Mouse (Mus musculus) embryo, embryonic 10.5 days (tissue): ENCODE results near the gene Neurl1b.
A peak's percentile ranks its signal among the peaks of the same experiment; 100 is the strongest.

Source experiments
- DNase-seq: peaks from one replicate; pipeline ENCODE4 v3.0.0-alpha.2; 2015; ENCODE audit warnings: low spot score

The Neurl1b gene

GRCm38 (mm10) chr17:26397339-26397738, 17.3 kb upstream of the Neurl1b start:
- DNase-seq: no peak

DNA sequence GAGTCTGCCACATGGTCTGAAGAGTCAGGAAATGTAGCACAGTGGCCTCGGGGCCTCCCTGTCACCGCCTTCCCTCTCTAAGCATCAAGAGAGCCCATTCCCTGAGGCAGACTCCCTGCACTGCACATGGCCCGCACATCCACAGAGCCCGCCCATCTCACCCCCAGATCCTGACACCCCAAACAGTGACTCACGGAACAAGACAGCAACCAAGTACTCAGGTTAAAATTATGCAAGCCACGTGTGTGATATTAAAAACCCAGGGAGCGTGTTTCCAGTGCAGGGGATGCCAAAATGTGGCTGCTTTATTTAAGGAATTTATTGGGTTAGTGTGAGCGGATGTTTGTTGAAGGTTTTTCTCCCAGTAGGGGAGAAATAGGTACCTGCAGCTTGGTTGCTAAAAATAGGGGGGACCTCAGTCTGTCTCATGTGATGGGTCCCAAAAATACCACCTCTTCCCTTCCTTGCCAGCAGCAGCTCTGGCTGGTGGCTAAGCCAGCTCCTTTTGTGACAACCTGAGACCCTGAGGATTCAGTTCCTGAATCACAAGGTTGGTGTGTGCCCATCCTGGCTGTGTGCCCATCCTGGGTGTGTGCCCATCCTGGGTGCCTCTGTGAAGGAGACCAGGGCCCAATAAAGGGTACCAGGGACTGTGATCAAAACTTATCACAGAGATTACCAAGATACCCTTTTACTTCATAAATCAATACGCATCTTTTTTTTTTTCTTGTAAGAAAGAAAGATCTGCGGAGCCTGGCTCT, 9.1 kb upstream of the Neurl1b start:
- no peak for DNase-seq

DNA sequence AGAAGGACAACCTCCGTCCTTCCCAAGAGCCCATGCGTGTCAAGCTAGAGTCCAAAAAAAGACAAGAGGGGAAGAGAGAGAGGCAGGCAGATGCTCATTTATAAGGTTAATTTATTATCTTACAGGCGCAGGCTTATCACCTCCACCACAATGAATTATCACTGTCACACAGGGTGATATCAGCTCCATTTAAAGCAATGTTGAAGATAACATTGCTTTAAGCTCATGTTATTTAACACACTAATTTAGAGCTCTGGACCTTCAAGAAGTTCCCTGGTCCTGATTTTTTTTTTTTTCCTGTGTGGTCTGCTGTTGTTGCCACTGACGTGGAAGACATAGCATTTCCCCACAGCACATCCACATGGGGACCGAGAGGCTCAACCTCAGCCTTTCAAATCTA, 1.7 kb upstream of the Neurl1b start:
- no peak for DNase-seq

DNA sequence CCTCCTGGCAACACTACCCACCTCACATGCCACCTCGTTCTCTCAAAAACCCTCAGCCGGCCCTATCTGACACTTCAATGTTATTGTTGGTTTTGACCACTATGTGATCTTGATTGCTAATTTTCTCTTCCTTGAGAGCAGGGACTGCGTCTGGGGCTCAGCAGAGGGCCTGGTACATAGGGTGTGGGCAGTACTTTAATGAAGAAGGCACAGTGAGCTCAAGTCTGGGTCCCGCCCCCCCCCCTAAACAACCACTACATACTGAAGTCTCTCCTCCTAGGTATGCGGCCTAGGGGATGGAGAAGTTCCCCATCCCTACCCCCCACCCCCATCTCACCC, 476 bp upstream of the Neurl1b start:
- no peak for DNase-seq

DNA sequence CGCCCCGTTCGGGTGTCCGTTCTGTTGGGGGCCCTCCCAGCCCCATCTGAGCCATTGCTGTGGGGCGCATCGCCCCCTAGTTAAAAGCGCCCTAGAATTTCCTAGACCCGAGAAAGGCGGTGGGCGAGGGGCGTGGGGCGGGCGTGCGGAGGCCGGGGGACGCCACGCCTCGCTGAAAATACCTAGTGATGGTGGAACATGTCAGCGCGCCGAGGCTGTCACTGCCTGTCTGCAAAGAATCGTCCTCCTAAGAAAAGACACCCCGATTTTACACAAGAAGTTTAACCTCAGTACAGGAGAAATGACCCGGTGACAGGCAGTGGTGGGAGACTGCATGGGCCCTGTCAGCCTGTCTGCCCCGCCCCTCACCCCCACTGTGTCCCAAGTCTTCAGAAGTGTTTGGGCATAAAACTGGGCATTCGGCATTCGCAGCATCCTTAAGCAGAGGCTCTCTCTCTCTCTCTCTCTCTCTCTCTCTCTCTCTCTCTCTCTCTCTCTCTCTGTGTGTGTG, 781 bp downstream of the Neurl1b start:
- peak; percentile 24 for DNase-seq

- no peak for DNase-seq
These were observed 1.5 kb downstream of the Neurl1b start for GRCm38 (mm10) chr17:26416141-26416540.

- no peak for DNase-seq
These were observed 3.3 kb downstream of the Neurl1b start for GRCm38 (mm10) chr17:26417770-26418421.

DNA sequence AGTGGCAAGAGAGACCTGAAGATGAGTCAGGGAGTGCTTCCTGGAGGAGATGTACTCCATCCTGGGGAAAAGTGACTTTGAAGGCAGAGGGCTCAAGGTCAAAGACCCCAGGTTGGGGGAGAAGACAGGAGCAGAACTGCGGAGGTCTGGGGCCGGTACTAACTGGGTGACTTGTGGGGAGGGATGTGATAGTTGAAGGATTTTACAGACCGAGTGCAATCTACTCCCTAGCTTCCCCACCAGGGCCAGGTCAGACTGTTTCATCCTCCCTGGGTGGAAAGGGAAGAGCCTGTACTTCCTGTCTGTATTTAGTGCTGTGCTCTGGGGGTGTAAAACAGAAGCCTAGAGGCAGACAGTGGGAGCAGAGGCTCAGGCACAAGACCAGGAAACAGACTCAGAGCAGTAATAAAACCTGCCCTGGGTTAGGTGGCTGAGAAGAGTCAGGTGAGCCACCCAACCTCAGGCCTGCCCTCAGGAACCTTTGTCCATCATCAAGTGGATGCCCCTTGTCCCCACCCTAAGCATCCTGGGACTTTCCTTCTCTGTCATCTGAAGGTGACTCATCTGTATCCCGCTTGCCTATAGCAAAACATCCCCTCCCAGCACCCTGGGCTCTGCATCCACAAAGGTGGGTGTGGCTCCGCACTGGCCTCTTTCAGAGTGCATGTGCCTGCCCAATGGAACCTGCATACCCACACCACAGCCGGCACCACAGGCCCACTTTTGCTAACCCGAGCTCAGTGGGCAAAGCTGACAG, 6.0 kb downstream of the Neurl1b start:
- DNase-seq: no peak

- peak; percentile 62 for DNase-seq
These were observed 6.9 kb downstream of the Neurl1b start for GRCm38 (mm10) chr17:26421561-26421960.

DNA sequence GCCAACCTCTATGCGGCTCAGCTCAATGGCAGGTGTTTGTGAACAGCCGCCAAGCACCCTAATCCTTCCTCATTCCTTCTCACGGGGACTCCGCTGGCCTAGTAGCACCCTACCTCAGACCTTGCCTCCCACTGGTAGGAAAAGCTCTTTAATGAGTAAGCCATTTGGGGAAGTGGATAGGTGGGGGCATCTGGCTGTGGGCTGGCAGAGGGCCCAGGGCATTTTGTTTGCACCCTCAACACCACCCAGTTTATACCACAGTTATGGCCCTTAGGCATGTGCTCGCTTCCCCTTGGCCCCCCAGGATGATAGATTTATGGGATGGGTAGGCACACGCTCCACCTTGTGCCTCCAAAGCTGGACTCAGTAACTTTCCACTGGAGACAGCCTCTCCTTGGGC, 7.8 kb downstream of the Neurl1b start:
- DNase-seq: no peak

- no peak for DNase-seq
These were observed 9.5 kb downstream of the Neurl1b start for GRCm38 (mm10) chr17:26423967-26424641.

- DNase-seq: no peak
These were observed 10.5 kb downstream of the Neurl1b start for GRCm38 (mm10) chr17:26424973-26425735.

DNA sequence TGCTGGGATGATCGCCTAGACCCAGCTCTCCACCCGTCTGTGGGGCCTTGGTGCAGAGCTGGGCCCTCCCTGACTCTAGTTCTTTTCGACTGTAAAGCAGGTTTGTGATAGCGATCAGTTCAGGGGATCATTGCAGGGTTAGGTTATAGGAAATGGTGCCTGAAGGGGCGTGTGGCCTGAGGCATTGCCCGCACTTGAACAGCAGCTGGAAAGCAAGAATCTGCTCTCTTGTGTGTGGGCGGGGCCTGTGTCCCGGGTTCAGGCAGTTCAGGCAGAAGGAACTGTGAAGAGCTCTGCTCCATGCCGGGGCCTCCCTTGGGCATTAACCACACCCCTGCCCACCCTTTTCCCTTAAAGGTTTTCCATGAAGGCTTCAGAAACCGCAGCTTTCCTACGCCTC, 18.7 kb downstream of the Neurl1b start:
- no peak for DNase-seq

DNA sequence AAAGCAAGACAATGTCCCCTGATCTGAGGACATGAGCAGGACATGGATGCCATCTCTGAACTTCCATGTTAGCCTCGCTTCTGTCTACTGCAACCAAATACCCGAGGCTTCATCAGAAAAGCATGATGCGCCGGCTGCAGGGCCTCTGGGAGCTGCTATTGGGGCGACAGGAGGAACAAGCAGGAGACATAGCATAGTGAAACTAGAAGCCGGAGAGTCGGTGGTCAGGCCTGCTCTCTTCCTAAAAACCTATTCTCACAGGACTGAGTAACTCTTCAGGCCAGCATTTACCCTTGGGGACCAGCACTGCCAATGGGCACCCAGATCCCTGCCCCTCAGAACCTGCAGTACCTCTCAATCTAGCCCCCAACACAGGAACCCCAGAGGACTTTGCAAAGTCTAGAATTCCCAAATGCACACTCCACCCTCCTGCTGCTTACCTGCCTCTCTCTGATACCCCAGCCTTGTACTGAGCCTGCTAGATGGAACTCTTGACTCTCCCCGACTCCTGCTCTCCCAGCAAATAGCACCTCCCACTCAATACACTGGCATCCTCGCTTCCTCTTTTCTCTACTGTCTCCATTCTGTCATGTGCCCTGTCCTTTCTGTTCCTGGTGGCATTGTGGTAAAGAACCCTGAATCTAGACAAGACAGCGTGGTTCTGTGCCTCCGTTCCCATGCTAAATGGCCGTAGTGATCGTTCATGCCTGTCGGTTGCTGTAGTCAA, 22.6 kb downstream of the Neurl1b start:
- DNase-seq: no peak

DNA sequence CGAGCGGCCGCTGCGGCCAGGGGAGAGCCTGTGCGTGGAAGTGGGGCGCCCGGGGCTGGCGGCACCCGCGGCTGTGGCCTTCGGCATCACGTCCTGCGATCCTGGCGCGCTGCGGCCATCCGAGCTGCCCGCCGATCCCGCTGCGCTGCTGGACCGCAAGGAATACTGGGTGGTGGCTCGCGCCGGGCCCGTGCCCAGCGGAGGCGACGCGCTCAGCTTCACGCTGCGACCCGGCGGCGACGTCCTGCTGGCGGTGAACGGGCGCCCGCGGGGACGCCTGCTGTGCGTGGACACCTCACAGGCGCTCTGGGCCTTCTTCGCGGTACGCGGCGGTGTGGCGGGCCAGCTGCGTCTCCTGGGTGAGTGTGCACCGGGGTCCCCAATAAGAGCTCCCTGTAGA, 24.4 kb downstream of the Neurl1b start:
- no peak for DNase-seq

- DNase-seq: no peak
These were observed 26.4 kb downstream of the Neurl1b start for GRCm38 (mm10) chr17:26441024-26441423.

DNA sequence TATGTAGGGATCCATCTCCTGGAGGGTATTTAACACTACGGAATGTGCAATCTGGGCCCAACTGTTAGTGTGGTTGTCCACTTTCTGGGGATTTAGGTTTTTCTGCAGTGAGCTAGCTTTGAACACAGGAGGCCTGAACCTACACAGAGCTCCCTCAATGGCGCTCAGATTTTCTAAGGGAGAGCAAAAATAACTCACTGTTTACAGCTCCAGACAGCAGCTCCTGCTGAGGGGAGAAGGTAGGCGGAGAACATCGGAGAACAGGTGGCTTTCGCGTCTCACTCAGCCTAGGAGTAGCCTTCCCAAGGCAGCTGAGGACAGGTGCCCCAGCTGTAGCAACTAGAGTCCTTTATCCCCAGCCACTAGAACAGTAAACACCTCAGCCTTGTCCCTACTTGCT, 27.6 kb downstream of the Neurl1b start:
- no peak for DNase-seq

DNA sequence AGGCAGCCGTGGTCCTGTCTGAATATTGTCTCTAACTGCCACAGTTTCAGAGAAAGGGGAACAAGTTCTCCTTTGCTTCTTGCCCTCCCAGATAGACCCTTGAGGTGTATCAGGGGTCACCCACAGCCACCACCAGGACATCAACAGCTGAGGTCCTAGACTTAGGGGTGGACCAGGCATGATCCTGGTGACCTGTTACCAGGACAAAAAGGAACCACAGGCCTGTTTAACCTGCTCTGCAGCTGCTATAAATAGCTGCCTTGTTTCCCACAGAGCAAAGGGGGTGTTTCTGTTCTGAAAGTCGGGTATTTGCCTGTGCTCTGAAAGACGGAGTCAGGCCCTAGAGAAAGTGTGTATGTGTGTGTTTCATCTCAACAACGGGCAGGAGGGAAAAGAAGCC, 29.2 kb downstream of the Neurl1b start:
- DNase-seq: no peak

DNA sequence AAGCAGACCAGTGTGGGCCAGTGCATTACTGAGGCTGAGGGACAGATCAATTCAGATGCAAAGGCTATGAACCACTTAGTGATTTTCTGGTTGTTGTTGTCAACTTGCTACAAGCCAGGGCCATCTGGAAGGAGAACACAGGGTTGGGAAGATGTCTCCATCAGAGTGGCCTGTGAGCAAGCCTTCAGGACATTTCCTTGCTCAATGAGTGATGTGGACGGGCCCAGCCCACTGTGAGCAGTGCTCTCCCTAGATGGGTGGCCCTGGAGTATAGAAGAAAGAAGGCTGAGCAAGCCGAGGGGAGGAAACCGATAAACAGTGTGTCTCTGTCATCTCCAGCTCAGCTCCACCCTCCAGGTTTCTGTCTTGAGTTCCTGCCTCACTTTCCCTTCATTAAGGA, 34.8 kb downstream of the Neurl1b start:
- DNase-seq: no peak

- peak; percentile 60 for DNase-seq
These were observed 37.1 kb downstream of the Neurl1b start for GRCm38 (mm10) chr17:26451651-26452295.
